Mouse (Mus musculus) CH12.LX (cell line): ENCODE measurements around the gene Scn9a. TPM values are rescaled to one million over a fixed set of nuclear protein-coding genes. Genes with fewer than 3 reads are reported as not detected.

ENCODE experiments used
- DNase-seq: peaks from one replicate; pipeline ENCODE4 v3.0.0-alpha.2; 2013; ENCODE audit errors: extremely low read depth
- H3K27ac ChIP-seq: 2 replicates; pipeline ENCODE4 v1.5.1; 2012; ENCODE audit warnings: low read depth, mild to moderate bottlenecking, control low read depth, moderate library complexity; ENCODE audit not compliant: insufficient read depth
- H3K27me3 ChIP-seq: replicated peaks from 2 replicates; pipeline ENCODE3; 2012; ENCODE audit warnings: inconsistent platforms
- H3K36me3 ChIP-seq, 2 experiments: replicated peaks in 1 of 2; 2 replicates each; pipeline versions ENCODE3 to v1.6.1; 2012; ENCODE audit warnings: inconsistent platforms in 1 of 2, low read length in 1 of 2, mild to moderate bottlenecking in 1 of 2, mixed read lengths in 1 of 2, moderate library complexity in 1 of 2; ENCODE audit not compliant: control insufficient read depth in 1 of 2, insufficient read depth in 1 of 2
- H3K4me1 ChIP-seq, 2 experiments: 2 replicates each; pipeline ENCODE4 v1.6.1; 2012; ENCODE audit warnings: inconsistent platforms in 1 of 2, moderate library complexity in 1 of 2; ENCODE audit not compliant: insufficient read depth in 2 of 2, control insufficient read depth in 1 of 2
- H3K4me2 ChIP-seq: 2 replicates; pipeline ENCODE4 v1.6.1; 2012; ENCODE audit warnings: low read depth, mild to moderate bottlenecking, control low read depth; ENCODE audit not compliant: poor library complexity, insufficient read depth, severe bottlenecking
- H3K4me3 ChIP-seq, 3 experiments: fragments of 150-350 bp in 1 of 3; sonication (generic) in 1 of 3; replicated peaks in 1 of 3; 2 replicates each; pipeline versions ENCODE3 to v1.5.1; 2011 to 2012; ENCODE audit warnings: low read depth in 2 of 3, low read length in 2 of 3, mild to moderate bottlenecking in 2 of 3, moderate library complexity in 2 of 3, control low read depth in 1 of 3, improper control_type of control experiment in 1 of 3, inconsistent platforms in 1 of 3, mixed read lengths in 1 of 3; ENCODE audit not compliant: poor library complexity in 1 of 3
- H3K79me2 ChIP-seq: replicated peaks from 2 replicates; pipeline ENCODE4 v1.6.1; 2012; ENCODE audit warnings: mild to moderate bottlenecking, moderate library complexity; ENCODE audit not compliant: control insufficient read depth, poor library complexity, insufficient read depth, severe bottlenecking; ENCODE audit errors: extremely low read depth
- H3K9ac ChIP-seq: 2 replicates; pipeline ENCODE4 v1.6.1; 2012; ENCODE audit warnings: low read depth, mild to moderate bottlenecking, control low read depth, moderate library complexity; ENCODE audit not compliant: insufficient read depth
- H3K9me3 ChIP-seq: replicated peaks from 2 replicates; pipeline ENCODE3; 2012; ENCODE audit warnings: low read length, inconsistent platforms, mixed read lengths
- BHLHE40 ChIP-seq: IDR thresholded peaks from 2 replicates; pipeline ENCODE4 v1.6.1; 2011; ENCODE audit warnings: mild to moderate bottlenecking, low read depth, low read length, improper control_type of control experiment
- CHD1 ChIP-seq: IDR thresholded peaks from 2 replicates; pipeline ENCODE4 v1.6.1; 2012; ENCODE audit warnings: low read depth, low read length, improper control_type of control experiment, inconsistent platforms
- CTCF ChIP-seq, 2 experiments: IDR thresholded peaks in 1 of 2; conservative IDR thresholded peaks in 1 of 2; 2 replicates each; pipeline ENCODE4 v1.5.1; 2011 to 2012; ENCODE audit warnings: low read depth in 2 of 2, low read length in 2 of 2, improper control_type of control experiment in 1 of 2, inconsistent platforms in 1 of 2, mild to moderate bottlenecking in 1 of 2, moderate library complexity in 1 of 2
- ETS1 ChIP-seq: conservative IDR thresholded peaks from 2 replicates; pipeline ENCODE4 v1.6.1; 2012; ENCODE audit warnings: low read depth, mild to moderate bottlenecking, inconsistent platforms, low read length, improper control_type of control experiment, moderate library complexity
- GABPA ChIP-seq: IDR thresholded peaks from 2 replicates; pipeline ENCODE4 v1.6.1; 2012; ENCODE audit warnings: low read depth, low read length, improper control_type of control experiment, inconsistent platforms; ENCODE audit not compliant: insufficient replicate concordance
- JUN ChIP-seq: IDR thresholded peaks from 2 replicates; pipeline ENCODE4 v1.6.1; 2011; ENCODE audit warnings: low read depth, mild to moderate bottlenecking, low read length, improper control_type of control experiment, moderate library complexity; ENCODE audit not compliant: insufficient read depth
- JUND ChIP-seq: conservative IDR thresholded peaks from 2 replicates; pipeline ENCODE4 v1.6.1; 2011; ENCODE audit warnings: low read depth, low read length, improper control_type of control experiment
- KAT2A ChIP-seq: IDR thresholded peaks from 2 replicates; pipeline ENCODE4 v1.6.1; 2012; ENCODE audit warnings: low read length, improper control_type of control experiment, inconsistent platforms; ENCODE audit not compliant: insufficient replicate concordance
- MAFK ChIP-seq: IDR thresholded peaks from 2 replicates; pipeline ENCODE4 v1.6.1; 2011; ENCODE audit warnings: low read length, improper control_type of control experiment; ENCODE audit not compliant: insufficient replicate concordance
- MAX ChIP-seq: IDR thresholded peaks from 2 replicates; pipeline ENCODE4 v1.6.1; 2011; ENCODE audit warnings: low read length, improper control_type of control experiment
- MEF2A ChIP-seq: IDR thresholded peaks from 2 replicates; pipeline ENCODE4 v1.6.1; 2014; ENCODE audit warnings: low read depth, mild to moderate bottlenecking, inconsistent platforms, low read length, improper control_type of control experiment, borderline replicate concordance
- MYC ChIP-seq: IDR thresholded peaks from 2 replicates; pipeline ENCODE4 v1.6.1; 2011; ENCODE audit warnings: low read depth, mild to moderate bottlenecking, improper control_type of control experiment, low read length
- NRF1 ChIP-seq: IDR thresholded peaks from 2 replicates; pipeline ENCODE4 v1.6.1; 2014; ENCODE audit warnings: low read depth, mild to moderate bottlenecking, inconsistent platforms, low read length, improper control_type of control experiment, moderate library complexity
- PAX5 ChIP-seq: IDR thresholded peaks from 2 replicates; pipeline ENCODE4 v1.6.1; 2012; ENCODE audit warnings: low read length, inconsistent platforms, mixed read lengths
- POLR2A ChIP-seq: IDR thresholded peaks from 2 replicates; pipeline ENCODE4 v1.6.1; 2011; ENCODE audit warnings: low read depth, mild to moderate bottlenecking, improper control_type of control experiment, low read length
- RAD21 ChIP-seq: IDR thresholded peaks from 2 replicates; pipeline ENCODE4 v1.6.1; 2011; ENCODE audit warnings: low read depth, mild to moderate bottlenecking, low read length, improper control_type of control experiment, moderate library complexity
- RCOR1 ChIP-seq: conservative IDR thresholded peaks from 2 replicates; pipeline ENCODE4 v1.6.1; 2012; ENCODE audit warnings: low read depth, mild to moderate bottlenecking, inconsistent platforms, low read length, improper control_type of control experiment
- UBTF ChIP-seq: IDR thresholded peaks from 2 replicates; pipeline ENCODE4 v1.6.1; 2012; ENCODE audit warnings: low read depth, mild to moderate bottlenecking, inconsistent platforms, low read length, improper control_type of control experiment, moderate library complexity
- USF2 ChIP-seq: conservative IDR thresholded peaks from 2 replicates; pipeline ENCODE4 v1.6.1; 2011; ENCODE audit warnings: low read depth, low read length, improper control_type of control experiment
- ZC3H11A ChIP-seq: IDR thresholded peaks from 2 replicates; pipeline ENCODE4 v1.6.1; 2012; ENCODE audit warnings: low read depth, mild to moderate bottlenecking, inconsistent platforms, low read length, improper control_type of control experiment
- ZKSCAN1 ChIP-seq: IDR thresholded peaks from 2 replicates; pipeline ENCODE4 v1.6.1; 2012; ENCODE audit warnings: low read depth, inconsistent platforms, low read length, improper control_type of control experiment, borderline replicate concordance
- ZMIZ1 ChIP-seq: IDR thresholded peaks from 2 replicates; pipeline ENCODE4 v1.6.1; 2012; ENCODE audit warnings: low read depth, mild to moderate bottlenecking, inconsistent platforms, low read length, improper control_type of control experiment
- ZNF384 ChIP-seq: IDR thresholded peaks from 2 replicates; pipeline ENCODE4 v1.6.1; 2012; ENCODE audit warnings: low read depth, low read length, improper control_type of control experiment, inconsistent platforms
- dilution Hi-C: fragments of 300-500 bp; cut with MboI; formaldehyde crosslinking; loops from 2 replicates; pipeline ENCODE4 v1.14.3; 2020; ENCODE audit warnings: low sequenced_read_pairs; ENCODE audit not compliant: extremely low pct_unique_long_range_greater_than_20kb, extremely low pct_ligation_motif_present
- in situ Hi-C: fragments of 300-500 bp; cut with MboI; formaldehyde crosslinking; loops from 3 replicates; pipeline ENCODE4 v1.14.3; 2019; ENCODE audit warnings: low sequenced_read_pairs, low pct_ligation_motif_present, low pct_unique_long_range_greater_than_20kb, mixed read lengths
- polyA plus RNA-seq: library from polyadenylated mRNA; unstranded; fragments of >175 nt; gene quantifications from 2 replicates; pipeline ENCODE4 v1.2.1, GENCODE M21; 2012; ENCODE audit warnings: low read depth; ENCODE audit not compliant: insufficient read length
- total RNA-seq, 2 experiments: library from RNA; depleted of rRNA; stranded (reverse); fragments of 300-350 nt in 1 of 2; fragments of >200 nt in 1 of 2; gene quantifications; 2 replicates each; pipeline ENCODE4 v1.2.3; 2012 to 2014

Gene Scn9a
- total and polyA plus RNA-seq, 3 experiments = not detected

DNA sequence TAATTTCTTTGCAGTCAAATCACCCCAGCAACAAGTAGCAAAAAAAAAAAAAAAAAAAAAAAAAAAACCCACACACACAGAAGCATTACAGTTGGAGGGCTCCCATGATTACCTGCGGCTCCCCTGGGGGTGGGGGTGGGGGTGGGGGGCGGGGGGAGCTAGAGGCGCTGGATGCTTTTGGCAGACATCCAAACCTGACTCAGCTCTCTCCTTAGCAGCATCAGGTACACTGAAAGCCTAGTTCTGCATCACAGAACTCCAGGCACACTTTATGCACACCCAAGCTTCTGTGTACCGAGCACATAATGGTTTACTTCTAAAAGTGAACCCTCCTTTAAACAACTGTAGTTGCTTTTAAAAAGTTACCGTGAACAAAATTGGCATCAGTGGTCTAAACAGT lies 2.0 kb downstream of the Scn9a start:
- no peak for TF ChIP-seq KAT2A
- no peak for TF ChIP-seq MYC
- TF ChIP-seq ZKSCAN1 = no peak
- TF ChIP-seq MAX = no peak
- TF ChIP-seq POLR2A = no peak
- TF ChIP-seq GABPA = no peak
- TF ChIP-seq UBTF = no peak
- no peak for TF ChIP-seq BHLHE40
- TF ChIP-seq ETS1 = no peak
- in situ Hi-C loops = no loop called here
- DNase-seq = no peak
- no peaks in the 10 kb centered on the region for H3K27me3 ChIP-seq
- dilution Hi-C loops = no loop called here
- H3K27ac ChIP-seq = no peak overlapping the region
- H3K4me3 ChIP-seq = no peak overlapping the region
- H3K36me3 ChIP-seq = no peaks in the 10 kb centered on the region
- H3K9ac ChIP-seq = no peak overlapping the region
- H3K9me3 ChIP-seq = peaks cover 25% of the 10 kb centered on the region
- no peaks in the 10 kb centered on the region for H3K79me2 ChIP-seq
- H3K4me2 ChIP-seq = no peak overlapping the region
- no peaks in the 10 kb centered on the region for H3K4me1 ChIP-seq

DNA sequence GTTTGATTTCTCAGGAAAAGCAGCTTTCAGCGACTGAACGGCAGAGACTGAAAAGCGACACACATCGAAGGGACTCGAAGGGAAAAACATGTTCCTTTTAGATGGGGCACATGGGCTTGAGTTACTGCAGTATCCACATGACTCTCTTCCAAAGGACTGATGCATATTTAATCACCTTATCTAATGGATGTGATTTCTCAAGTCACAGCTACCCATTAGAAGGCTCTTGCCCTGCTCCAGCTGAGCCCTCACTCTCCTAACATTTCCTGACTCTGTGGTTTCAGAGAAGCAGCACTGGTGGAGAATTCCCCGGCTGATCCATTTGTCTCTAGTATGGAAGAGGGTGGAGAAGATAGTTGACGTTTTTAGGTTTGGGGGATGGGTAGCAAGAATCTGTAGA lies 23.7 kb downstream of the Scn9a start:
- Histone ChIP-seq H3K79me2 (no peaks in the 10 kb centered on the region), H3K9ac (no peak overlapping the region)
- in situ Hi-C loops = no loop called here

More for the DNA sequence above, 23.7 kb downstream of the Scn9a start:
- dilution Hi-C loops = no loop called here
- Histone ChIP-seq H3K4me2 (no peak overlapping the region), H3K9me3 (peaks cover 17% of the 10 kb centered on the region), H3K36me3 (no peaks in the 10 kb centered on the region), H3K4me1 (no peaks in the 10 kb centered on the region), H3K4me3 (no peak overlapping the region)
- TF ChIP-seq PAX5 (no peak), ZMIZ1 (no peak), ZNF384 (no peak), USF2 (no peak), CHD1 (no peak), RCOR1 (no peak), RAD21 (no peak), ZC3H11A (no peak), CTCF (conservative IDR thresholded peaks at IDR 0.05 in 1 of 2, IDR thresholded peaks at IDR 0.05 in 1 of 2; ENCODE audit: low read depth in 2 of 2, low read length in 2 of 2) (no peak), ETS1 (no peak), JUN (no peak), MEF2A (no peak), KAT2A (no peak), GABPA (no peak), JUND (no peak), MAFK (no peak), NRF1 (no peak), POLR2A (no peak)
- TF ChIP-seq, all 38 proteins: peak for 0
- Histone ChIP-seq H3K27ac (no peak overlapping the region), H3K27me3 (no peaks in the 10 kb centered on the region)
- DNase-seq = no peak
